Mouse (Mus musculus) frontal cortex, postnatal 36 days (tissue): ENCODE measurements at regions not wholly inside any gene's neighbourhood (a gene's known extent, or its start where the extent isn't known, plus 50 kb on each side); places are given as distances from the start of the nearest gene placed in this dataset.
A peak's percentile ranks its signal among the peaks of the same experiment; 100 is the strongest.

Source experiments
- DNase-seq, 2 experiments: peaks; one replicate each; pipeline ENCODE4 v3.0.0; 2022; ENCODE audit warnings: low spot score in 2 of 2

DNA sequence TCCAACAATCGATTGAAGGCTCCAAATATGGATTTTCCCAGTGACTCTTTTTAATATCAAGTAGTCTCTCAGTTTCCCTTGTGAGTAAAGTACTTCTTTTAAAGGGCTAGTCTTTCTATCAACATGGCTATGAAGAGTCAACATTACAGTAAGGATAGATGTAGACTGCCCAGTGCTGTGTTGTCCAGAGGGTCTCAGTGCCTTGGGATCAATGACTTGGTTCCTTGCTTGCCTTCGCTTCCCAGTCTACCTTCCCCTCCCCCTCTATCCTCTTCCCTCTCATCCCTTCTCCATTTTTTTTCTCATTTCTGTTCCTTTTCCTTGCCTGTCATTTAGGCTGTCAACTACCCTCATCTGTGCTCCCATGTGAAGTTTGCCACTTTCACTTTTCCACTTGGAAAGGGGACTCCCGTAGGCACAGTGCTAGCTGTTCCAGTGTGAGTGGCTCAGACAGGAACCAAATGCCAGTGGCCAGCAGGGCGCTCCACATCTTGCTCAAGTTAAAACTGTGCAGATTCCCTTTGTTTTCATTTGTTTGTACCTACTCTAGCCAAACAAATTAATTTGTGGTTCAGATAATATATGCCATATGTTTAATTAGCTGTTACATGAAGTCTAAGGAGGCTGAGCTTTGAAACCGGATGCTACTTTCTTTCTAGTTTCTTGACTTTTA, 608.9 kb downstream of the Lmo4 start:
- DNase-seq: no peak

DNA sequence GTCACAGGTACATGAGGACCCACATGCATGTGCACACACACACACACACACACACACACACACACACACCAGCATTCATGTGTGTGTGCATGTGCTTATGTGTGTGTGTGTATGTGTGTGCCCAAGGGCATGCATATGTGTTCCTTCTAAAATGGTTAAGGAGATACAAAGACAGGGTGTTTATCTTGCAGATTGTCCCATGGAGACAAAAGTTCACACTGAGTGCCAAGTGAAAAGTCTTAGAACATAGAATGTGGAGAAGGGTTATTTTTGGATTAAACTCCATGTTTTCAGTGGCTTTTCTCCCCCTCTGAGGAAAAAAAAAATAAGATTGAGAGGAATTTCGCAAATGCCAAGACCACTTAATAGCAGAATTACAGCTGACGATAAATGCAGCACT, 609.9 kb downstream of the Lmo4 start:
- no peak for DNase-seq

DNA sequence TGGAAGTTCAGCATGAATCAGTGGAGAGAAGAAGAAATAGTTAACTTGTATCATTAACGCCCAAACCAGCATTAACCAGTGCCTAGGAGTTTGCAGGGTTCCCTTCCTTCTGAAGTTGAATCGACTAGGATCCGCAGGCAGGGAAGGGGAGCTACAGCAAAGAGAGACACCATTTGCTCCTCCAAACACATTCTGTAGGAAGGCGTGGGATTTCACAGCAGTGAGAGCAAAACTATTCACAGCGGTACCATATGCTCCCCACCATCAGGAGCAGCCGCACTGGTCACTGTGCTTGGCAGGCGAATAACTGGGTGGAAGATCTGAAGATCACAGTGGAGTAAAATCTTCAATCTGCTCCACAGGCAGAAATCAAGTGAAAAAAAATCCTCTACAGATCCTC, 610.3 kb downstream of the Lmo4 start:
- DNase-seq: peak; percentile 75 to 91

DNA sequence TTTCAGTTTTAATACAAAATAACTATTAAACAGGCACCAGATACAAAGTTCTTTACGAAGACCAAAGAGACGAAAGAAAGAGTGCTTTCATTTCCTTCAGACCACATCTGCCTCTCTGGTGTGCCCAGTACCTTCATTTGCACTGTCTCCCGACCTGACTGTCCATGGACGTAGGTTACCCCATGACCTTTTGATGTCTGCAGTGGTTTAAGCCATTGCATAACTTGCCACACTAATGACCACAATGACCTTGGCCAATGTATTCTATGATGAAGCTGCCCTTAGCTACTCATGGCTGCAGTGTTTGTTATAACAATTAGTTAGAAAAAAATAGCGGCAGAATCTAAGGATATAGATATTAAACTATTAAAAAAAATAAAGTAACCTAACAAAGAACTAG, 618.4 kb downstream of the Lmo4 start:
- no peak for DNase-seq

DNA sequence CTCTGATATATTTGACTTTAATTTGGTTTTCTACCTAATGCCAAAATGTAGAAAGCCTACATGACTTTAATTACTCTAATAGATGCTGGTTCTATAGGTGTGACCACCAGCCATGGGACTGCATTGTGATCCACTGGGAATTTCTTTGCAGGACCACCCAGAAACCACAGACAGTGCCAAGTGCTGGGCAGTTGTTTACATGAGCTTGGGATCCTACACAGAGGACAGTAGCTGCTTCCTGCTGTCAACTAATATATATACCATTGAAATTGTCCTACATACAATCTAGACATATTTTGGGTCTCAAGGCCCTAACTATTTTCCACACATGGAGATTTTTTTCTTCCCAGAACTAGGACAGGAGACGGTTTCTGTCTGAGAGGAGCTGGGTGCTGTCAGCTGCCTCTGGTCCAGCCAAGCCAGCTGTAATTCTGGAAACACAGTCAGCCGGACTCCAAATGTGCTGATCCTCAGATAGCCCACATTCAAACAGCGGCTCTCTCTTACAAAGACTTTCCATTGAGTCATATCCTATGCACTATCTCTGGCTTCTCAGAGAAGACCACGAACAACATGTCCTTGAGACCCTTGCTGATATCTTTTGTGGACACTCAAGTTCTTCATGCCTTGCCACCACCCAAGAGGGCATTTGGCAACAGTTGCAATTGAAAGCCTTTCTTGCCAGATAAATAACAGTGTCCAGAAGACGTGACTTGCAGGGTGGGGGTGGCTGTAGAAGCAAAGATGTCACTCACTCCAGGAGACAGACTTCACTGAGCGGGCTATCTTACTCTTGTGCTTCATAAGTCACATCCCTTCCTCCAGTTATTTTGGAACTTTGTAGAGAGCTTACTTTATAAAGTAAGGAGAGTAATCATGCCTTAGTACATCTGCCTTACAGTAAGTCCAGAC, 620.1 kb downstream of the Lmo4 start:
- peak in 1 of 2 experiments; percentile 51 for DNase-seq

DNA sequence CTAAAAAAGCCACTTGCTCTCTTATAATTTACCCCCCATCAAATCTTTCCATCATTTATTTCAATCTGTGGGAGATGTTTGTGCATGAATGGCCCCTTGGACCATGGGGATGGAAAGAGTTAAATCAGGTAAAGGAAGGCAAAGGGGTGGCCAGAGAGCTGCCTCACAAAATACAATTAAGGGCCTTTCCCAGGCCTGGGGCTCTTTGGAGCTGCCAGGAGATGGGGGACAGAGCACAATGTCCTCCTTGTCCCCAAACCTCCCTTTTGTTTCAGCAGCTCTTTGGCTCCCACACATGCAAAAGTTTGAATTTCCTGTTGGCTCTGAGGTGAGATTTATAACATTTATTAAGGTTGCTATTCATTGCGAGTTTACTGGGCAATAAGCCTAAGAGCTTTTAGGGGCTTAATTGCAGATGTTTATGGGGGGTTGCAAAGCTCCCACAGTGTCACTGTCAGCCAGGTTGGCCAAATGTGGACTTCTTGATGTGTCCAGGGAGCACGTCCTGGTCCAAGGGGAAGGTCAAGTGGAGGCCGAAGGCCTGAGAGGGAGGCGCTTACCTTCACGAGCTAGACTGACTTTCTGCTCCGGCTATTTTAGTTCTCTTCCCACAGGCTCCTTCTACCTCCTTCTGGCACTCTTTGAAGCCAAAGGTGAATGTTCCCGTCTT, 628.5 kb downstream of the Lmo4 start:
- DNase-seq: no peak

DNA sequence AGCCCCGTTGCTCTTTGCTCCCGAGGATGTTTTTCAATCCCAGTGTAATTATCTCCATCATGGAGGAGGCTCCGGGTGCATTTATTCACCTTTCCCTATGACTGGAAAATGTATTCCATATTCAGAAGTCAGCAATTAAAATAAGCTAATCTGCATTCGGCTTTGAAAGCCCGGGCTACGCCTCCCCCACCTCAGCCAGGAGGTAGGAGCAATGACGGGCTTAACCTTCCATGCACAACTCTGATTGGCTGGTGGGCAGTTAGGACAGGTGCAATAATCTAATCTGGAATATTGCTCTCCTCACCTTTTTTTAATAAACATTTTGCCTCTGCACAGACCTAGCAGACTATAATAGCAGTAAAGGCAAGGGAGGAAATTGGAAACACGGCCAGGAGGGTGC, 629.3 kb downstream of the Lmo4 start:
- no peak for DNase-seq

DNA sequence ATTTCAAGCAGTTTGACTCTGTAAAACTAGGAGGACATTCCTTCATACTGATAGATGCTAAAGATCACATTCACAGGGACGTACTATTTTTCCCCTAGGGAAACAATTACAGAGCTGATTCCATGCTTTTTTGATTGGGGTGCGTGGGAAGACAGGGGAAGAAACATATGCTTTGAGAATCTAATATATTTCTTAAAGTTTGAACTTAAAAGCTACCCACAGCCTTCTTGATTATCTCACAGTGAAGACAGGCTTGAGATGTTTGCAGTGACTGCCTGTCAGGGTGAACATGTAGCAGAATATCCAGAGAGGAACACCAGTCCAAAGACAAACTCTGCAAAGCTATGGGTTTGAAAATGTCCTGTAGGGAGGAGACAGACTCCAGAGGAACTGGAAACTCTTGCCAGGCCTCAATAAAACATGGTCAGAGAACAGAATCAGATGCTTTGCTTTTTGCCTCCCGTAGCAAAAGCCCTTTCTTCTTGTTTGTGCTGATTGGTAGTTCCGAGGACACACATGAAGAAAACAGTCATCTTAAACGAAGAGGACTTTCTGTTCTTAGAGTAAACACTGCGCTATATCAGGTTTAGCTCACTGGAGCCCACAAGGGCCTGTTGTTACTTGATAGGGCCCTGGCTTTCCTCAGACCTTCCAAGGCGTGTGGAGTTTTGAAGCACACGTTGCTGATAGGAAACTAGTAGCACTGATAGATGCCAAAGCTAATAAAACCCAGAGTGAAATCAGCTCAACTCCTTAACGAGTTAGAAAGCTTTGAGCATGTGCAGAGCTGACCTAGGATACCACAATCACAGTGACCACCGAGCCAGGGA, 630.8 kb downstream of the Lmo4 start:
- no peak for DNase-seq

DNA sequence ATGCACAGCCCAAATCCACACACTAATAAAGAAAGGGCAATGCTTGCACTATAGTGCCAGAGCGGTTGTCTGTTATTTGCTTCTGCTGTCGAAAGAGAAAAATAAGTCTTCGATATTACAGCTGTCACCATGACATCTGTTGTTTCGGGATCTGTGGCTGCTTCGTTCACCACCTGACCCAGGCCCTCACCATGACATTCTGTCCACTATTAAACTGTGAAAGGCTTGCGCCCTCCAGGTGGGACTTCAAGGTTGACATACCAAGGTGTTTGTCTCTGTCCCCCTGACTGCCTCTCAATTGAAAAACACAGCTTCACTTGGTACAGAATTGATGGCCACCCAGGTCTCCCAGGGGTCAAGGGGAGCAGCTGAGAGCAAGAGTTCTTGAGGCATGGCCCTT, 635.1 kb downstream of the Lmo4 start:
- no peak for DNase-seq

DNA sequence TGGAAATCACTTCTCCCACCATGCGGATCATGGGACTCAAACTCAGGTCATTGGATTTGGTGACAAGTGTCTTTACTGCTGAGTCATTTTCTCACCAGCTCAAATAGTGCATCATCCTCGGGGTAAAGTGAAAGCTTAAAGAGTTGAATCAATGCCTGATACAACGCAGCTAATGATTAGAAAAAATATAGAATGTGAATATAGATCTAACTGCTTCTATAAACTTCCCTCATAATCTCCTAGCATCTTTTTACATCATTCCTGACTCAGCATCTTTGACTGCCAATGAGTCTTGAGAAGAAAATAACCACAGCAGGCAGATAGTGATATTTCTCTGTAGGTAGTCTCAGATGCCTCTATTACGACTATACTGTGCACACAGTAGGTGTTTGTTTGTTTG, 640.0 kb downstream of the Lmo4 start:
- DNase-seq: no peak

DNA sequence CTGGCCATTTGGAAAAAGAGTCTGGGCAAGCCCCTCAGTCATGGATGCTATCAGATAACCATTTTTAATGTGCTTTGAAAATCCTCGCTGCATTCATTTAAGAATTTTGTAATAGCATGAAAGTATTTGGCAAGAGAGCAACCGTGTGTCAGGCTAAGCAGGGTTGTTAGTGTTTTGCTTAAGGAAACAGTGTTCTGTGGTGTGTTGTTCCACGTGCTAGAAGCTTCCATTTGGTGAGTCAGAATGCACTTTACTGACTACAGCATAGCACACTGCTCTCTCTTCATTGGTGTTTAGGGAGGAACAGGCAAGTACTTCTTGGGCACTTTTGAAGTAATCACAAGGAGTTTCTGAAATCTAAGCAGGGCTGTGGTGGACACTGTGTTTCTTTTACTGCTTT, 661.0 kb upstream of the Pkn2 start:
- no peak for DNase-seq

DNA sequence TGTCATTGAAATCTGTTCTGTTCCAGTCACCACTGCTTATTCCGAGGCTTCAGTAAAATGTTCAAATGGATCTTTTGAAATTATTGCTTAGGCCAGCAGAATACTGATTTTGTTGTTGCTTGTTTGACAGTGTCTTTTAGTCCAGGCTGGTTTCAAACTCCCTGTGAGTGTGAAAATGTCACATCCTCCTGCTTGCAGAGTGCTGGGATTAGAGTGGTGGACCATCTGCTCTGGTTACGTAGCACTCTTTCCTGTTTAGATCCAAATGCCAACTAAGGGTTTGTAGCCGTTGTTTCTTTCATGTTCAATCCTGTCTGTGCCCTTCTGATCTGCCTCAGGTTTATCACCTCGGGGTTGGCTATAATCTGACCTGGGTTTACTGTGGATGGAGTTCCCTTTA, 646.2 kb upstream of the Pkn2 start:
- no peak for DNase-seq

DNA sequence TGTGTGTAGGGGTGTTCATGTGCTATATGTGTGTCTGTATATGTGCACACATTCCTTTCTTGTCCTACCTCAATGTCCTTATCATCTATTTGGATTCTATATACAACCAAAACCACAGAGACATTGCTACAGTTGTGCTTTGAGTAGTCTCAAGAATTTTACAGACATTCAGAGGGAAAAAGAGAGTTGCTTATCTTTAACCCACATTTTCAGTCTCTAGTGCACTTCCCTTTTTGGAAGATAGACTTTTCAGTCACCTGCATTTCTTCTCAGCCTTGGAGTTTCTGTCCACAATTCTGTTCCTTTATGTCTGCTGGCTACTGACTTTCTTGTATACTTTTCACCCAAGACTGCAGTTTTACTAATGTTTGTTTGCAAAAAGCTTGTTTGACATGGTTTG, 645.5 kb upstream of the Pkn2 start:
- DNase-seq: no peak

DNA sequence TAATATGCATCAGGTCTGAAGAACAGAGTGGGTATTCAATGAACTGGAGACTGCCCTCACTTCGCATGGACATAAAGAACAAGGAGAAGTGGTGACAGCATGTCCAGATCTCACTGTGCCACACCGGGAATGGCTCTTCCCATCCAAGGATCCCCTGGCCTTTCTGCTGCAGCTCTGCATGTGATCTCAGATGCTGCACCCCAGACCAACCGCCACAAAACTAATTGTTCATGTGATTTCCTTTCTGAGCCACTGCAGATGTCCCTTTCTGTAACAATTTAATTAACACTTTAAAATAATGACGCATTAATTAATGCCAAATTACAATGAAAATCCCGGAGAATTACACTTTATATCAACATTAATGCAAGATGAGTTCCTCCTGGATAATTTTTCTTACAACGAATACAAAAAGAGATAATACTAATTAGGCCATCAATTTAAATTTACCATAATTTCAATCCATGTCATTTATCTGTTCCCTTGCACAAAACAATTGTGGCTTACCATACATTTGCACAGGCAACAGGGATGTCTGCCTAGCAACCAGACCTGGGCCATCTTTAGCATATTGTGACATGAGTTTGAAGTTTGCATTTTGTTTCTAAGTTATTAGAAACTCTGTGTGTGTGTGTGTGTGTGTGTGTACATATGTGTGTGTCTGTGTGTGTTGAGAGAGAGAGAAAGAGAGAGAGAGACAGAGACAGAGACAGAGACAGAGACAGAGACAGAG, 630.9 kb upstream of the Pkn2 start:
- DNase-seq: no peak

DNA sequence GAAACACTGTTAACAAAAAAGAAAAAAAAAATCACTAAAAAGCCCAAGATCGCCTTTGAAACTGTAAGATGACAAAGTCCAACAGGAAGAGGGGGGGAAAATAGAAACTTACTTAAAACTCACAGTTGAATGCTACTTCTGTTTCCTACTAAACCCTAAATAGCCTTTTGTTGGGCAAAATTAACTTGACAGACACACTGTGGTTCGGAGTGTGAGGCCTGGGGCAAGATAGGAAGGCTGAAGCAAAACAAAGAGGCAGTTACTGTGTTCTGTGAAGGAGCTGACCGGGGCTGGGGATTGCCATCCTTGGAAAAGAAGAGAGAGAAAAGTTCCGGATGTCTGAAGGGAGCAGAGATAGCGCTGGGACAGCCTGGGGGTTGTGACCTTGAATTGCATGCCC, 627.7 kb upstream of the Pkn2 start:
- no peak for DNase-seq

DNA sequence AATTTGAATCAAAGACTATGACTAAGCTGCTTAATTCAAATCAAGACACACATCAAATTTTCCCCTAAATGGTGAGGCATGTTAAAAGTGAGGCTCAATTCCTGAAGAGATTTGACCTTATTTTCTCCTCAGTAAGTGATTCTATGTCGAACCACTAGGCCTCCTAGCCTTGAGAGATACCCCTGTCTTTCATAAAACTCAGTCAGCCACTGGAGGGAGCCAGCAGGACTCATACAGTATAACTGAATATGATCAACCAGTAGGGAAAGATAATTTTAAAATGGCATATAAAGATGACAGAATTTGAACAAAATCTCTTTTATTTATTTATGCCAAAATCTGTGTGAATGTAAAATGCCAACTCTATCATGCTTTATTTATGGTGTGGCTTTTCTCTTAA, 626.5 kb upstream of the Pkn2 start:
- DNase-seq: peak; percentile 19 to 81

DNA sequence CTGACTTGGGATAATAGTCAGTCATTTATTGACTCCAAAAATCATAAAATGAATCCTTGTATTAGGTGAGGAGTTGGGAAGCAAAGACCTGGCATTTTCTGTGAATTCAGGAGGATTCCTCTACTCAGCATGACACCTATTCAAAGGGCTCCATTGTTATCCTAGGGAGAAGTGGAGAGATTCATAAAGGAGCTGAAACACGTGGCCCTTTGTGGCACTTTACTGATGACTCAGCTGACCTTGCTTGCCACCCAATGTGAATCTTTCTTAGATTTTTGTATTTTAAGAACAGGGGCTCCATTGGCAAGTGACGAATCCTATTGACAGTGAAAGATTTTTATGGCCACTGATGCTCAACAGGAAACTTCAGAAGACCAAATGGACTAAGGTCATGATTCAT, 619.2 kb upstream of the Pkn2 start:
- DNase-seq: no peak

DNA sequence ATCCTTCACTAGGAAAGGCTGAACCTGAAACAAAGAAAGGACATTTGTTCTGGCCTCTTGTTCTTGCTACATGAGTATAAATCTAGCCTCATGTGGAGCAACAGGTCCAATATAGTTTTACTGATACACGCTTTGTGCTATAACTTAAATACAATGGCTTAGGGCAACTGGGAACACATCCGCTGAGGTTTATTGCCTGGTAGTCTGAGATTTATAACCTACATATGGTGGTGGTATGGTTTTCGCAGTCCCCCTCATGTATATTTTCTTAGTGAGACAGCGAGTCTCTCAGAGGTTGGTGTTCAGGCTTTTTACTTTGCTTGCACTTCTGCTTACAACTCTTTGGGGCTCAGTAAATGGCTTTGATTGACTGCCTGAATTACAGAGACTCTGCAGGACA, 613.6 kb upstream of the Pkn2 start:
- DNase-seq: no peak

DNA sequence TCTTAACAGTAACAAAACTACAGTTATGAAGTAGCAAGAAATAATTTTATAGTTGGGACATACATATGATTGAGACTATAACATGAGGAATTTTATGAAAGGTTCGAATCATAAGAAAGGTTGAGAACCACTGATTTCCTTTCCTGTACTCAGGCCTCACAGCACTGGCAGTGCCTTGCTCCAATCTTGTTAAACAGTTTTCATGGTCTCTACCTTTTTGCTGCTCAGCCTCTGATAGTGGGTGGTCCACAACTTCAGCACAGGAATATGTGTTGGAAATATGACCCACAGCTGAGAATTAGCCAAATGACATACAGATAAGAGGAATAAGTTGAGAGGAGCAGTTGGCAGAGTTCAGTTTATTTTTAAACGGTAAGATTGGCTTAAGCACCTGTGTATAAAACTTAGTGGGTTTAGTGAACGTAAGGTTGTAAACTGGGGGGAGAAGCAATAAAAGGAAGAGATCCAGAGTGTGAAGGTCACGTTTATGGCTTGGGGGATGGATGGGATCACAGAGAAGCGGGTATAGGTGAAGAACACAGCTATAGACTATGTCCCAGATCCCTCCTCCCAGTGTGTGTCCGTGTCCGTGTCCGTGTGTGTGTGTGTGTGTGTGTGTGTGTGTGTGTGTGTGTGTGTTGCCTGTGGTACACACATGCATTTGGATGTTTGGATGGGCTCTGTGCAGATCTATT, 596.3 kb upstream of the Pkn2 start:
- no peak for DNase-seq

DNA sequence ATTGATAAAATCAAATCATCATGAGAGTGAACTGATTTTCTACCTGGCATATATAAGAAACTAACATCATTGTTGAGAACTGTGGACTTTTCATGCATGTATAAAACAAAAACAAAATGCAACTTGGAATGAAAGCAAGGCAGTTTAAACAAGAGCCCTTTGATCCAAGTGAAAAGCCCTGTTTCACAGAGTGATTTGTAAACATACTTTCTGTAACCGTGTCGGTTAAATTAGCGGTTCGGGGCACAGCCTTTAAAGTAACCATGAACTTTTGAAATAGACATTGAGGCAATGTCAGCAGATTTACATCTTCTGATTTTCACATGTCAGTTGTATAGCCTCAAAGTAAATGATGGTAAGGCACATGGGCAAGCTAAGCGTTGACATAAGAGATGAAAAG, 593.7 kb upstream of the Pkn2 start:
- no peak for DNase-seq
